17 mouse cellular contexts compared by ENCODE assay signal in genomic region chr3:103243491-103243890, GRCm38 (mm10).
"Had no signal": no experiment of that assay in that cellular context is flagged by ENCODE, and none has a peak within 500 bp of the region (broad histone marks: within the 10 kb centered on the region; RNA-seq: fewer than 3 reads in every experiment).

No protein-coding gene starts in this region.

- H3K9me3 ChIP-seq: hindbrain, embryonic 13.5 days; limb, embryonic 12.5 days; liver, embryonic 15.5 days; lung, embryonic 15.5 days; midbrain, embryonic 15.5 days; neural tube, embryonic 12.5 days had no signal

- DNase-seq: liver; right cerebral cortex, postnatal 4 days; spleen, adult 18-20 months; thymus, adult 18-20 months; thymus, postnatal 25 days had no signal

- H3K27ac ChIP-seq: hindbrain, embryonic 13.5 days; hindbrain, postnatal 0 days; kidney, postnatal 0 days; layer of hippocampus, adult 2 months; limb, embryonic 12.5 days; liver, embryonic 15.5 days; lung, embryonic 15.5 days; macrophage; midbrain, embryonic 15.5 days; neural tube, embryonic 12.5 days had no signal

- H3K4me3 ChIP-seq: hindbrain, embryonic 13.5 days; layer of hippocampus, adult 2 months; limb, embryonic 12.5 days; liver, embryonic 15.5 days; lung, embryonic 15.5 days; megakaryocyte, embryonic 14.5 days; midbrain, embryonic 15.5 days; neural tube, embryonic 12.5 days had no signal

- H3K9ac ChIP-seq: hindbrain, embryonic 13.5 days; limb, embryonic 12.5 days; liver, embryonic 15.5 days; lung, embryonic 15.5 days; midbrain, embryonic 15.5 days; neural tube, embryonic 12.5 days had no signal

- H3K36me3 ChIP-seq: hindbrain, embryonic 13.5 days; limb, embryonic 12.5 days; liver, embryonic 15.5 days; lung, embryonic 15.5 days; midbrain, embryonic 15.5 days; neural tube, embryonic 12.5 days had no signal

- H3K4me1 ChIP-seq: hindbrain, embryonic 13.5 days; limb, embryonic 12.5 days; liver, embryonic 15.5 days; lung, embryonic 15.5 days; megakaryocyte, embryonic 14.5 days; midbrain, embryonic 15.5 days; neural tube, embryonic 12.5 days had no signal

- H3K4me2 ChIP-seq: hindbrain, embryonic 13.5 days; limb, embryonic 12.5 days; liver, embryonic 15.5 days; lung, embryonic 15.5 days; midbrain, embryonic 11.5 days; midbrain, embryonic 15.5 days; neural tube, embryonic 12.5 days had no signal

- H3K27me3 ChIP-seq: hindbrain, embryonic 13.5 days; limb, embryonic 12.5 days; liver, embryonic 15.5 days; lung, embryonic 15.5 days; megakaryocyte, embryonic 14.5 days; midbrain, embryonic 15.5 days; neural tube, embryonic 12.5 days had no signal

- ATAC-seq: hindbrain, postnatal 0 days; midbrain, embryonic 15.5 days had no signal
